Mouse (Mus musculus) ES-E14 (cell line): Measurements from ENCODE around the gene Dapk1. TPM values are rescaled to one million over a fixed set of nuclear protein-coding genes. Genes with fewer than 3 reads are reported as not detected.

Source experiments
- DNase-seq: peaks from one replicate; pipeline ENCODE4 v3.0.0-alpha.2; 2013; ENCODE audit warnings: low read depth, low spot score
- H3K27ac ChIP-seq: 2 replicates; pipeline ENCODE4 v1.5.1; 2012; ENCODE audit warnings: low read depth, mild to moderate bottlenecking, low read length, moderate library complexity, mixed read lengths; ENCODE audit not compliant: poor library complexity, insufficient read depth, severe bottlenecking
- H3K36me3 ChIP-seq: 2 replicates; pipeline ENCODE4 v1.6.1; 2012; ENCODE audit warnings: mild to moderate bottlenecking, low read length, moderate library complexity, mixed read lengths; ENCODE audit not compliant: control insufficient read depth, poor library complexity, insufficient read depth, severe bottlenecking
- H3K4me1 ChIP-seq, 2 experiments: fragments of 150-350 bp in 1 of 2; sonication (generic) in 1 of 2; 2 replicates each; pipeline ENCODE4 v1.6.1; 2012; ENCODE audit warnings: low read length in 2 of 2, mild to moderate bottlenecking in 1 of 2, mixed read lengths in 1 of 2; ENCODE audit not compliant: control insufficient read depth in 2 of 2, insufficient read depth in 2 of 2, poor library complexity in 1 of 2
- H3K4me3 ChIP-seq, 2 experiments: fragments of 150-350 bp in 1 of 2; sonication (generic) in 1 of 2; 2 replicates each; pipeline ENCODE4 v1.5.1; 2012; ENCODE audit warnings: low read length in 2 of 2, low read depth in 1 of 2, mild to moderate bottlenecking in 1 of 2, mixed read lengths in 1 of 2; ENCODE audit not compliant: insufficient read depth in 1 of 2, poor library complexity in 1 of 2, severe bottlenecking in 1 of 2
- H3K9ac ChIP-seq: 2 replicates; pipeline ENCODE4 v1.6.1; 2012; ENCODE audit warnings: low read depth, mild to moderate bottlenecking, low read length, mixed read lengths; ENCODE audit not compliant: poor library complexity, insufficient read depth, severe bottlenecking
- H3K9me3 ChIP-seq: fragments of 150-350 bp; sonication (generic); 2 replicates; pipeline ENCODE4 v1.6.1; 2012; ENCODE audit warnings: low read depth, mild to moderate bottlenecking, low read length; ENCODE audit not compliant: control insufficient read depth, insufficient read depth
- CHD2 ChIP-seq: IDR thresholded peaks from 2 replicates; pipeline ENCODE4 v1.6.1; 2014; ENCODE audit warnings: mild to moderate bottlenecking, low read depth, low read length, inconsistent platforms
- HCFC1 ChIP-seq: IDR thresholded peaks from 2 replicates; pipeline ENCODE4 v1.6.1; 2012; ENCODE audit warnings: low read length, inconsistent platforms, borderline replicate concordance; ENCODE audit not compliant: insufficient read depth
- MAFK ChIP-seq: IDR thresholded peaks from 2 replicates; pipeline ENCODE4 v1.6.1; 2014; ENCODE audit warnings: mild to moderate bottlenecking, low read depth, low read length, inconsistent platforms; ENCODE audit not compliant: insufficient read depth
- ZC3H11A ChIP-seq: IDR thresholded peaks from 2 replicates; pipeline ENCODE4 v1.6.1; 2012; ENCODE audit warnings: low read depth, mild to moderate bottlenecking, inconsistent platforms, low read length, borderline replicate concordance
- ZNF384 ChIP-seq: IDR thresholded peaks from 2 replicates; pipeline ENCODE4 v1.6.1; 2012; ENCODE audit warnings: low read depth, low read length, inconsistent platforms
- in situ Hi-C, 2 experiments: fragments of 600-800 bp; cut with MboI; formaldehyde crosslinking; loops; one replicate each; pipeline ENCODE4 v1.15.1; 2025; ENCODE audit warnings: low sequenced_read_pairs in 2 of 2, inconsistent platforms in 1 of 2; ENCODE audit not compliant: unreplicated experiment in 2 of 2
- total RNA-seq: library from RNA; depleted of rRNA; stranded (reverse); fragments of 300-350 nt; gene quantifications from 2 replicates; pipeline ENCODE4 v1.2.3, GENCODE M21; 2012

Dapk1 gene
- total RNA-seq, 1 experiment, result 18.2 TPM

DNA sequence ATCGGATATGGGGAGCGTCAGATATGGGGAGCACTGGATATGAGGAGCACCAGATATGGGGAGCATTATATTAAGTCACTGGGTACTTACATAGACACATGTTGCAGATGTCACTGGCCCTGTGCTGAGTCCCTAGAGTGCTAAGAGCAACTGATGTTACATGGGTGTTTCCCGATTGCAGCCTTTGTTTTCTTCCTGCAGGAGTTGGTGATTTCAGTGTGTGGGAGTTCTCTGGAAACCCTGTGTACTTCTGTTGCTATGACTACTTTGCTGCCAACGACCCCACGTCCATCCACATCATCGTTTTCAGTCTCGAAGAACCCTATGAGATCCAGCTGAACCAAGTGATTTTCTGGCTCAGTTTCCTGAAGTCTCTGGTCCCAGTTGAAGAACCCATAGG is 149.2 kb downstream of the Dapk1 start:
- Histone ChIP-seq H3K4me3 (no peak overlapping the region), H3K9ac (no peak overlapping the region), H3K9me3 (no peaks in the 10 kb centered on the region), H3K36me3 (peaks cover 32% of the 10 kb centered on the region; the same call in 1 of the 2 replicates), H3K27ac (no peak overlapping the region), H3K4me1 (no peaks in the 10 kb centered on the region)
- in situ Hi-C loops, result no loop called here
- TF ChIP-seq MAFK (no peak), CHD2 (no peak), ZNF384 (no peak), ZC3H11A (no peak), HCFC1 (no peak)
- no peak for DNase-seq

GRCm38 (mm10) chr13:60753216-60753615 is 151.5 kb downstream of the Dapk1 start:
- no peak overlapping the region for H3K4me3 ChIP-seq
- in situ Hi-C loops, result no loop called here
- no peaks in the 10 kb centered on the region for H3K4me1 ChIP-seq
- peaks cover 32% of the 10 kb centered on the region; the same call in 1 of the 2 replicates for H3K36me3 ChIP-seq
- H3K9ac ChIP-seq, result no peak overlapping the region
- TF ChIP-seq HCFC1, result no peak
- TF ChIP-seq CHD2, result no peak
- TF ChIP-seq MAFK, result no peak
- TF ChIP-seq ZC3H11A, result no peak
- TF ChIP-seq ZNF384, result no peak
- no peak for DNase-seq
- H3K27ac ChIP-seq, result no peak overlapping the region
- no peaks in the 10 kb centered on the region for H3K9me3 ChIP-seq

GRCm38 (mm10) chr13:60755251-60755650 is 153.5 kb downstream of the Dapk1 start:
- Histone ChIP-seq H3K4me3 (no peak overlapping the region), H3K36me3 (peaks cover 19% of the 10 kb centered on the region; the same call in 1 of the 2 replicates), H3K9me3 (no peaks in the 10 kb centered on the region), H3K4me1 (no peaks in the 10 kb centered on the region), H3K27ac (no peak overlapping the region), H3K9ac (no peak overlapping the region)
- no peak for DNase-seq
- in situ Hi-C loops, result loop anchor here in 1 of 2 experiments (5.0 kb wide), 1 partner anchor 57 kb away; no protein-coding TSS in a partner anchor
- TF ChIP-seq HCFC1 (no peak), ZNF384 (no peak), MAFK (no peak), ZC3H11A (no peak), CHD2 (no peak)

DNA sequence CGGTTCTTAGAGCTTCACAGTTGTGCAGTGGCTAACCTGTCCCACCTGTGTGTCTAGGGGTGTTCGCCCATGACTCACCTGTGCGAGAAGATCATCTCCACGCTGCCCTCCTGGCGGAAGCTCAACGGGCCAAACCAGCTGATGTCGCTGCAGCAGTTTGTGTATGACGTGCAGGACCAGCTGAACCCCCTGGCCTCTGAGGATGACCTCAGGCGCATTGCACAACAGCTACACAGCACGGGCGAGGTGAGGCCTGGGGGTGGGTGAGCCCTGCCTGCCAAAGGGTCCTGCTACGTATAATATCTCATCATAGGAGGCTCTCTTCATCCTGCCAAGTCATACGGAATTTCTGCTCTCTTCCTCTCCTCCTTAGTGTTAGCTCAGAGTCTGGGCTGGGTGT is 155.5 kb downstream of the Dapk1 start:
- Histone ChIP-seq H3K4me1 (no peaks in the 10 kb centered on the region), H3K36me3 (peaks cover 28% of the 10 kb centered on the region; the same call in 1 of the 2 replicates), H3K9ac (no peak overlapping the region), H3K4me3 (no peak overlapping the region), H3K27ac (no peak overlapping the region), H3K9me3 (no peaks in the 10 kb centered on the region)
- TF ChIP-seq ZNF384 (no peak), MAFK (no peak), ZC3H11A (no peak), CHD2 (no peak), HCFC1 (no peak)
- no peak for DNase-seq
- in situ Hi-C loops, result loop anchor here in 1 of 2 experiments (5.0 kb wide), 1 partner anchor 55 kb away; no protein-coding TSS in a partner anchor
